Mouse (Mus musculus): ENCODE measurements at regions not wholly inside any gene's neighbourhood (a gene's known extent, or its start where the extent isn't known, plus 50 kb on each side); places are given as distances from the start of the nearest gene placed in this dataset.

DNA sequence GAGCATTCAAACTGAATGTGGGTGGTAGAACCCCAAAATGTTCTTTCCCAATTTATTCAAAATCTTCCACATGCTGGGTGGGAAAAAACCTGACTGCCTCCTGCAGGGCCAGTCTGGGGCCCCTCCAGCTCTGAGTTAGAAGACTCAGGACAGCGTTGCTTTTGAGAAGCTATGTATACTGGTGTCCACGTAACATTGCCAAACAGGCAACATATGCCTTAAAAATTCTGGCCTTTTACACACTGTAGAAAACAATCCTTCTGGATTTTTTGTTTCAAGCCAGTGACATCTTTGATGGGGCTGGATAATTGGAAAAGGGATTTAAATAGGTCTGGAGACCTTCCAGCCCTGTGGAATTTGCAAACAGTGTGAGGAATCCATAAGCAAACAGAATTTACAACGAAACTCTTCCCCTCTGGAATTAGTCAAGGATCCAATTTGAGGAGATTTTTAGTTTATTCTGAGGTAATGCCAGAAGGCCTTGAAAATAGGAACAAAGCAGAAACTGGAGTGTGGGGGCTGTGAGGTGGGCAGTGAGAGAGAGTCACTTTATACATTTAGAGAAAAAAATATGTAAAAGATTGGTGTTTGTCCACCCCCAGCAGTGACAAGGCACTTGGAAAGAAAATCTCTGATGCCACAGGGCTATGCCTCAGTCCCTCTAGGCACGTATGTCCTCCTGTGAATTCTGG lies 108.9 kb upstream of the F13a1 start:
- peak; percentile 60 for DNase-seq (ENCODE audit: low spot score)
- Histone ChIP-seq H3K27me3 (replicated peaks; ENCODE audit: control insufficient read depth, insufficient read depth, low read length) (no peaks in the 10 kb centered on the region), H3K27ac (replicated peaks; ENCODE audit: low read depth, low read length) (no peak overlapping the region), H3K4me2 (ENCODE audit: low read depth, low read length) (no peak overlapping the region), H3K36me3 (ENCODE audit: control insufficient read depth, insufficient read depth, low read length) (no peaks in the 10 kb centered on the region), H3K4me3 (ENCODE audit: low read depth, low read length) (no peak overlapping the region), H3K9me3 (ENCODE audit: control insufficient read depth, low read length) (no peaks in the 10 kb centered on the region), H3K9ac (ENCODE audit: low read depth, low read length) (no peak overlapping the region), H3K4me1 (ENCODE audit: control insufficient read depth, insufficient read depth, low read length) (no peaks in the 10 kb centered on the region)
- 58% methylated on average over 4 of the region's 4 CpGs for WGBS
- no peak for ATAC-seq (ENCODE audit: low read depth)

DNA sequence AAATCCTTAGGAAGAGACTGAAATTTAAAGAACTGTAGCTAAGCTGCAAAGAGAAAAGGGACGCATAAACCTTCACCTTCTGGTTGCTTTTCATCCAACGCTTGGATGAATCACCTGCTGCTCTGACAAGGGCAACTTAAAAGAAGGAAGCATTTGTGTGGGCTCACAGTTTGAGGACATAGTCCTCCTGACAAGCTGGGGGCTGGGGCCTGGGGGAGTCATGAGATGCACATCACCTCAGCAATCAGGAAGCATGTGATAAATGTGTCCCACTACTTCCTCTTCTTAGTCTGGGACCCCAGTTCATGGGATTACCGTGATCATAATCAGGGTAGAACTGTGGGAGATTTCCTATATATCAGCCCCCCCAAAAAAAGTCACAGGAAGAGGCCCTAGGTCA lies 107.8 kb upstream of the F13a1 start:
- ATAC-seq (ENCODE audit: low read depth) (no peak), DNase-seq (ENCODE audit: low spot score) (no peak)
- H3K9ac ChIP-seq (ENCODE audit: low read depth, low read length), result no peak overlapping the region
- H3K36me3 ChIP-seq (ENCODE audit: control insufficient read depth, insufficient read depth, low read length), result no peaks in the 10 kb centered on the region
- H3K4me2 ChIP-seq (ENCODE audit: low read depth, low read length), result no peak overlapping the region
- no peak overlapping the region for H3K27ac ChIP-seq (replicated peaks; ENCODE audit: low read depth, low read length)
- H3K4me1 ChIP-seq (ENCODE audit: control insufficient read depth, insufficient read depth, low read length), result no peaks in the 10 kb centered on the region
- H3K4me3 ChIP-seq (ENCODE audit: low read depth, low read length), result no peak overlapping the region
- no peaks in the 10 kb centered on the region for H3K27me3 ChIP-seq (replicated peaks; ENCODE audit: control insufficient read depth, insufficient read depth, low read length)
- H3K9me3 ChIP-seq (ENCODE audit: control insufficient read depth, low read length), result no peaks in the 10 kb centered on the region
- WGBS, result 81% methylated on average over 3 of the region's 3 CpGs

DNA sequence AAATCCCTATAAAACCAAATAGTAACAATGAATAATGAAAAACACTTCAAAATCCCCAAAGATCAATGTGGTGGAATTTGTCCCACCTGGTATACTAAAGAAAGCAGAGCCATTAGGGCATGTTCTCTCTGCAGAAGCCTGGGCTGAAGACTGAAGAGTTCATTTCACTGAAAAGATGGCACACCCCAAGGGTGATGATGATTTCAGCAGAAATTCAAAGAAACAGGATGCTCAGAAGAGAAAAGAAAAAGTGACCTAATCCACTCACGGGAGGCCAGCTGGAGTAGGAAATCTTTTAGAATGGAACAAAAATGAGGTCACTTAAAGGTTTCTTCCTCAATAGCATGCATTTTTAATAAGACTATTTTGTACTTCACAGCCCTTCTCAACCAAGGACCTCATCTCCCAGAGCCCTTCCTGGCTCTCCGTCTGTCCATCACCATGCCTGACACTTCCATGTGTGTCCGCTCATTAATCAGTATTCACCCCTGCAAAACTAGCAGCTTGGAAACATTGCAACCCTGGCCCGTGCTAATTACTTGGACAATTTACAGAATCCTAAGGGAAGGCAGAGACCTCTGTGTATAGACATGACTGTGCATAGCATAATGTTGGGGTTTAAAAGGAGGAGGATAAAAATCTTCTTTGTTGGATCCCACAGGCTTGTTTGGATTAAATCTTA lies 101.9 kb upstream of the F13a1 start:
- DNase-seq (ENCODE audit: low spot score) (peak; percentile 11), ATAC-seq (ENCODE audit: low read depth) (no peak)
- Histone ChIP-seq H3K36me3 (ENCODE audit: control insufficient read depth, insufficient read depth, low read length) (no peaks in the 10 kb centered on the region), H3K4me2 (ENCODE audit: low read depth, low read length) (no peak overlapping the region), H3K27me3 (replicated peaks; ENCODE audit: control insufficient read depth, insufficient read depth, low read length) (no peaks in the 10 kb centered on the region), H3K4me3 (ENCODE audit: low read depth, low read length) (no peak overlapping the region), H3K4me1 (ENCODE audit: control insufficient read depth, insufficient read depth, low read length) (no peaks in the 10 kb centered on the region), H3K9me3 (ENCODE audit: control insufficient read depth, low read length) (no peaks in the 10 kb centered on the region), H3K9ac (ENCODE audit: low read depth, low read length) (no peak overlapping the region), H3K27ac (replicated peaks; ENCODE audit: low read depth, low read length) (no peak overlapping the region)
- 70% methylated on average over 4 of the region's 4 CpGs for WGBS

DNA sequence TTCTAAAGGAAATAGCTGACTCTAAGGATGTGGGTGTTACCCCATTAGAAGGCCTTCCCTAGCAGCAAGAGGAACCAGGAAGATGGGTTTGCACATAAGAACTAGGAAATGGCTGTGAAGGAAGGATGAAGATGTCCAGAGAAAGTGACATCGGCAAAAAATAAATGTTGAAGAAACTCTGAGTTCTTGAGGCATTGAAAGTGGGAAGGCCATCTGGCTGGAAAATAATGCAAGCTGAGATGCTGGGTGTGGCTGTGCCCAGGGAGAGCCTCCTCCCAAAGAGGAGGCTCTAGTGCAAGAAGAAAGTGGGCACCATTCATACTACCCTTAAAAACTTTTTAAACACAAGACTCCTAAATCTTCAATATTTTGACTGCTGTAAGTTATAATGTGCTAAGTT lies 99.9 kb upstream of the F13a1 start:
- ATAC-seq (ENCODE audit: low read depth), result no peak
- no peaks in the 10 kb centered on the region for H3K27me3 ChIP-seq (replicated peaks; ENCODE audit: control insufficient read depth, insufficient read depth, low read length)
- H3K9ac ChIP-seq (ENCODE audit: low read depth, low read length), result no peak overlapping the region
- no peaks in the 10 kb centered on the region for H3K9me3 ChIP-seq (ENCODE audit: control insufficient read depth, low read length)
- H3K27ac ChIP-seq (replicated peaks; ENCODE audit: low read depth, low read length), result no peak overlapping the region
- no peak for DNase-seq (ENCODE audit: low spot score)
- H3K36me3 ChIP-seq (ENCODE audit: control insufficient read depth, insufficient read depth, low read length), result no peaks in the 10 kb centered on the region
- H3K4me3 ChIP-seq (ENCODE audit: low read depth, low read length), result no peak overlapping the region
- no peak overlapping the region for H3K4me2 ChIP-seq (ENCODE audit: low read depth, low read length)
- no peaks in the 10 kb centered on the region for H3K4me1 ChIP-seq (ENCODE audit: control insufficient read depth, insufficient read depth, low read length)
- WGBS, result 82% methylated on average over 1 of the region's 1 CpGs

DNA sequence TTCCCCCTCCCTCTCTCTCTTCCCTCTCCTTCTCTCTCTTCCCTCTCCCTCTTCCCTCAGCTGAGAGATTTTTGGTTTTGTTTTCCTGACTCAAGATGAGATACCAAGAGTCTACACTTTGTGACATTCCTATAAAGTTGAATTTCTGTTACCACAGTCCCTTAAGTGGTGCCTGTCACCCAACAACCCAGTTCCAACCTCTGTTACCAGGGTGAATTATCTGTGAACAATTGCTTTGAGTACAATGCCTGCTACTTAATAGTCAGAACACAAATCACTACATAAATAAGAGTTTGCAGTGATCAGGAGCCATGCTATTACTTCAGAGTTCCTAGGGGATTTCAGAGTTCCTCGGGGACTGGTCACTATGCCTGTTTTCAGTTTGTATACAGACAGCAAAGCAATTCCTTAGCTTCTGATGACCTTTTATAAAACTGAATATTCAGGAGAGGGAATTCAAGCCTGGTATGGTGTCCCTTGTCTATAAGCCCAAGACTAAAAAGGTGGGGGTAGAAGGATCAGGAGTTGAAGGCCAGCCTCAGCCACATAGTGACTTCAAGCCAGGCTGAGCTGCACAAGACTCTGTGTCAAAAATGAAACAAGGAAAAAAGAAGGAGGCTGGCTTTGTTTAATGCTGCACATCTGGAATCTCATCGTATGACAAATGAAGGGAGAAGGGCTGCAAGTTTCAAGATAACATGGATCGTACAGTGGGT lies 99.2 kb upstream of the F13a1 start:
- no peak for DNase-seq (ENCODE audit: low spot score)
- WGBS, result 67% methylated on average over 3 of the region's 3 CpGs
- Histone ChIP-seq H3K4me1 (ENCODE audit: control insufficient read depth, insufficient read depth, low read length) (no peaks in the 10 kb centered on the region), H3K4me3 (ENCODE audit: low read depth, low read length) (no peak overlapping the region), H3K27ac (replicated peaks; ENCODE audit: low read depth, low read length) (no peak overlapping the region), H3K36me3 (ENCODE audit: control insufficient read depth, insufficient read depth, low read length) (no peaks in the 10 kb centered on the region), H3K9me3 (ENCODE audit: control insufficient read depth, low read length) (no peaks in the 10 kb centered on the region), H3K4me2 (ENCODE audit: low read depth, low read length) (no peak overlapping the region), H3K27me3 (replicated peaks; ENCODE audit: control insufficient read depth, insufficient read depth, low read length) (no peaks in the 10 kb centered on the region), H3K9ac (ENCODE audit: low read depth, low read length) (no peak overlapping the region)
- ATAC-seq (ENCODE audit: low read depth), result no peak

DNA sequence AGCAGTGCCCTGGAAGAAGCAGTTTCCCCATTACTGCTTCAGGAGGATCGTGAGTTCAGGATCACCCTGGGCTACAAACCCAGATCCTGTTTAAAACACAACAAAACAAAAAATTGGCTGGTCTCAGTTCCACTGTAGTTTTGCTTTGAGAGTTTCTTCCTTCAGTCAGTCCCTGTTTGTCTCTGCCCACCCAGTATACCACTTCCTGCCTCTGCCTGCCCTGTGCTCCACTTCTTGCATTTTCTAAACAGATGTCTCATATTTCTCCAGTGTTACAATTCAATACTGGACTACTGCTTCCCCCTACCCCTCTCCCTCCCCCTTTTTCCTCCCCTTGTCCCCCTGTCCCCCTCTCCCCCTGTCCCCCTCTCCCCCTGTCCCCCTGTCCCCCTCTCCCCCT lies 98.6 kb upstream of the F13a1 start:
- Histone ChIP-seq H3K4me1 (ENCODE audit: control insufficient read depth, insufficient read depth, low read length) (no peaks in the 10 kb centered on the region), H3K27me3 (replicated peaks; ENCODE audit: control insufficient read depth, insufficient read depth, low read length) (no peaks in the 10 kb centered on the region), H3K4me2 (ENCODE audit: low read depth, low read length) (no peak overlapping the region), H3K27ac (replicated peaks; ENCODE audit: low read depth, low read length) (no peak overlapping the region), H3K9me3 (ENCODE audit: control insufficient read depth, low read length) (no peaks in the 10 kb centered on the region), H3K36me3 (ENCODE audit: control insufficient read depth, insufficient read depth, low read length) (no peaks in the 10 kb centered on the region), H3K4me3 (ENCODE audit: low read depth, low read length) (no peak overlapping the region), H3K9ac (ENCODE audit: low read depth, low read length) (no peak overlapping the region)
- no peak for DNase-seq (ENCODE audit: low spot score)
- ATAC-seq (ENCODE audit: low read depth), result no peak
- 92% methylated on average over 1 of the region's 1 CpGs for WGBS

DNA sequence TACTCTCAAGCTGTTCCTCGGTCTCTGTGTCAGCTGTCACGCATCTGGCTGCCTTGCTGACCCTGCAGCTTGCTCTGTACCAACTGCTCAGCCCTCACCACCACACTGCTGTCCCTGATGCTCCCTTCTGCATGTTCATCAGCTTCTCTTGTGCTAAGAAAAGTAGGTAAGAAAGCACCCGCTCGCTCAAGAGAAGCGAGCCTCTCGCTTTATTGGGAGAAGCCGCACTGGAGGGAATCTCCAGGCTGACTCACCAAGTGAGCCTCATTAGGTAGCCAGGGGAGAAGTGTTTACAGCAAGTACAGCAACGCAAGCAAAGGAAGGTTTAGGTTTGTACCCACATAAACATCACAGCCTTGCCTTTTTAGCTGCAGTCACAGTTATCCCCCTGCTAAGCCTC lies 97.7 kb upstream of the F13a1 start:
- Histone ChIP-seq H3K4me3 (ENCODE audit: low read depth, low read length) (no peak overlapping the region), H3K9ac (ENCODE audit: low read depth, low read length) (no peak overlapping the region), H3K4me1 (ENCODE audit: control insufficient read depth, insufficient read depth, low read length) (no peaks in the 10 kb centered on the region), H3K4me2 (ENCODE audit: low read depth, low read length) (no peak overlapping the region), H3K27me3 (replicated peaks; ENCODE audit: control insufficient read depth, insufficient read depth, low read length) (no peaks in the 10 kb centered on the region), H3K27ac (replicated peaks; ENCODE audit: low read depth, low read length) (no peak overlapping the region), H3K9me3 (ENCODE audit: control insufficient read depth, low read length) (no peaks in the 10 kb centered on the region), H3K36me3 (ENCODE audit: control insufficient read depth, insufficient read depth, low read length) (no peaks in the 10 kb centered on the region)
- WGBS, result 88% methylated on average over 8 of the region's 8 CpGs
- DNase-seq (ENCODE audit: low spot score), result no peak
- no peak for ATAC-seq (ENCODE audit: low read depth)

DNA sequence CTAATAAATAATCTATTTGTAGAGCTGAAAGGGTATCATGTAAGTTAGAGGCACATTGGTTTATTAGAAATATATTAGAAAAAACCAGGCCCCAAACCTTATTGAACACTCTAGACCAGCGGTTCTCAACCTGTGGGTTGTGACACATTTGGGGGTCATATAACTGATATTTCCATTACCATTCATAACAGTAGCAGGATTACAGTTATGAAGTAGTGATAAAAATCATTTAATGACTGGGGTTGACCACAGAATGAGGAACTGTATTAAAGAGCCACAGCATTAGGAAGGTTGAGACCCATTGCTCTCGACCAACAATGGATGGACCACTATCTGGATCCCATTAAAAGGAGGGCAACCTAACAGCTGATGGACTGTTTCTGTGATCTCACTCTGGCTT lies 92.8 kb upstream of the F13a1 start:
- Histone ChIP-seq H3K27me3 (replicated peaks; ENCODE audit: control insufficient read depth, insufficient read depth, low read length) (no peaks in the 10 kb centered on the region), H3K4me1 (ENCODE audit: control insufficient read depth, insufficient read depth, low read length) (no peaks in the 10 kb centered on the region), H3K36me3 (ENCODE audit: control insufficient read depth, insufficient read depth, low read length) (no peaks in the 10 kb centered on the region), H3K4me3 (ENCODE audit: low read depth, low read length) (no peak overlapping the region), H3K9ac (ENCODE audit: low read depth, low read length) (no peak overlapping the region), H3K9me3 (ENCODE audit: control insufficient read depth, low read length) (no peaks in the 10 kb centered on the region), H3K27ac (replicated peaks; ENCODE audit: low read depth, low read length) (no peak overlapping the region), H3K4me2 (ENCODE audit: low read depth, low read length) (no peak overlapping the region)
- no peak for DNase-seq (ENCODE audit: low spot score)
- WGBS, result 87% methylated on average over 2 of the region's 2 CpGs
- no peak for ATAC-seq (ENCODE audit: low read depth)
